Mouse (Mus musculus) cerebellum, adult 8-10 months (tissue): ENCODE measurements around the gene Fam102a.
A peak's percentile ranks its signal among the peaks of the same experiment; 100 is the strongest.

Experiments
- DNase-seq: peaks from one replicate; pipeline ENCODE4 v3.0.0; 2022

Gene Fam102a

DNA sequence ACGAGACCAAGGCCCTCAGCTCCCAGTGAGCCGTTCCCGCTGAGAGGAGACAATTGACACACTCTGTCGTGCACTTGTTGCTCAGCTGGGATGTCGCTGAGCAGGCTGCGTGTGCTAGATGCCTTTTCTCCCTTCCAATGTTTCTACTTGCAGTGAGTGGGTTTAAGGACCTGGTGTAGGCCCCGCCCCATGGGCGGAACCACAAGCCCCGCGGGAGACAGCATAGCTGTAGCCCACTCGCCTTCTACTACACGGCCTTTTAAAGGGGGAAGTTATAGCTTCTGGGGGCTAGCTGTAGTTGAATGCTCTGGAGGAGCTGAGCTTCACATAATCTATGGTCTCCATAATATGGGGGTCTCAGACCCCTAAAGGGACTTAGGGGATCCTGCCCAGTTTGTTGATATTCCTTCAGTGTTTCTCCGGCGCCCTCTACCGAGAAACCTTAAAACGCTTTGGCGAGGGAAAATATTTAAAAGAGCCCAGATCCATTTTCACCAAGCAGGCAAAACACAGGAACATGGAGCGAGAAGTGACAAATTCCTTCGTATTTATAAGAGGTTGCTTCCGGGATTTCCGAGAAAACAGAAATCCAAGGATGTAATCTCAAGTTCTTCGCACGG, 75.6 kb downstream of the Fam102a start:
- DNase-seq: peak; percentile 45

DNA sequence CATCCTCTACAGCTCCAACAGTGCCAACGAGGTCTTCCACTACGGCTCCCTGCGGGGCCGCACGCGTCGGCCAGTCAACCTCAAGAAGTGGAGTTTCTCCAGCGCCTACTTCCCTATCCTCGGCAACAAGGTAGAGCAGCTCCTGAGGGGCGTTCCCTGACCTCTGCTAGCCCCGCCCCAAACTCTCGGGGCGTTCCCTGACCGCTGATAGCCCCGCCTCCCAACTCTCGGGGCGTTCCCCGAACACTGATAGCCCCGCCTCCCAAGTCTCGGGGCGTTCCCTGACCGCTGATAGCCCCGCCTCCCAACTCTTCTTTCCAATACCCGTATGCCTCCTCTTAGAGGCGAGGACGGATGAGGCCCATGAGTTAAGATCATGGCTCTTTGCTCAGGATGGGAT, 77.1 kb downstream of the Fam102a start:
- no peak for DNase-seq

DNA sequence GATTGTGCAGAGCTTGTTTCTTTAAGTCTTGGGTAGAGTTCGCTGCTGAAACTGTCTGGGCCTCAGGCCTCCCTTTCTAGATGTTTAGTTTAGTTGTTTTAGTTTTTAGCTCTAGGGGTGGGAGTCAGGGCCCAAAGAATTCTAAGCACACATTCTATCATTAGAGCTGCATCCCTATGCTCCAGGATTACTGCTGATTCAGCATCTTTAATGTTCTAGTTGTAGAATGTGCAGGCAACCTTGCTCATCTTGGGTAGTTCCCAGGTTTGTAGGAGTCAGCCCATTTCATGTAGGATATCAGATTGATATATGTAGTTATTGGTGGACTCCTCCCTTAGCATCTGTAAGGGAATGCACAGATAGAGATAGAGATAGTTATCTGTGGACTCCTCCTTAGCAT, 82.0 kb downstream of the Fam102a start:
- DNase-seq: no peak

DNA sequence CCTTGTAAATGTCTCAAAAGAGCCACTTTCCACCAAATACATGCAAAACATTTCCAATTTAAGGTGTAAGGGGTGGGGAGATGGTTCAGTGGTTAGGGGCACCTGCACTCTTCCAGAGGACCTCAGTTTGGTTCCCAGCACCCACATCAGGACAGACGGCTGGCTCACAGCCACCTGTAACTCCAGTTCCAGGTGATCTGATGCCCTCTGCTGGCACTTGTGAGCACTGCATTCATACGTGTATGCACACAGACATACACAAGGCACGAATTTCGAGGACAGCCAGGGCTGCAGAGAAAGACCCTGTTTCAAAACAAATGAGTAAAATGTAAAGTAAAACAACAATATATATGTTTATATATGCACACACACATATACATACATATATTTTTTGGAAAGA, 82.5 kb downstream of the Fam102a start:
- no peak for DNase-seq

DNA sequence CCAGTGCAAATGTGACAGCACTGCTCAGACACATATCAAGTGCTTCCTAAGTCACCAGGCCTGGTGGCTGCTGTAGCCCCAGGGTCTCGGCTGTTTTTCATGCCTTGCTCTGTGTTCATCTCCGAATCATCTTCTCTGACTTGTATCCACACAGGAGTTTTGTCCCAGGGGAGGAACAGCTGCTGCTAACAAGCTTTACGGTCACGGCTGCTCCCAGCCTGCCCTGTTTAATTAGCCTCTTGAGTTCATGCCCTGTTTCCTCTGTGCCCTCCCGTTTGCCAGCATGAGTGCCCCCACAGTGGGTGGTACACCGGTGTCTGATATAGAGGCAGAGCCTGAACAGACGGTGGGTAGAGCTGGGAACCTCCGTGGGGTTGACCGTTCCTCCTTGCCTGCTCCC, 82.9 kb downstream of the Fam102a start:
- no peak for DNase-seq
